Mouse (Mus musculus) liver, adult 2 months (tissue): ENCODE measurements around the gene Prdx2.

Source experiments
- CTCF ChIP-seq: fragments of 200-500 bp; IDR thresholded peaks from 2 replicates; pipeline ENCODE4 v1.5.1; 2011; ENCODE audit warnings: low read depth, low read length, control low read depth
- POLR2A ChIP-seq: fragments of 200-500 bp; IDR thresholded peaks from 2 replicates; pipeline ENCODE4 v1.6.1; 2011; ENCODE audit warnings: low read length, control low read depth; ENCODE audit not compliant: insufficient read depth; ENCODE audit errors: extremely low read depth

DNA sequence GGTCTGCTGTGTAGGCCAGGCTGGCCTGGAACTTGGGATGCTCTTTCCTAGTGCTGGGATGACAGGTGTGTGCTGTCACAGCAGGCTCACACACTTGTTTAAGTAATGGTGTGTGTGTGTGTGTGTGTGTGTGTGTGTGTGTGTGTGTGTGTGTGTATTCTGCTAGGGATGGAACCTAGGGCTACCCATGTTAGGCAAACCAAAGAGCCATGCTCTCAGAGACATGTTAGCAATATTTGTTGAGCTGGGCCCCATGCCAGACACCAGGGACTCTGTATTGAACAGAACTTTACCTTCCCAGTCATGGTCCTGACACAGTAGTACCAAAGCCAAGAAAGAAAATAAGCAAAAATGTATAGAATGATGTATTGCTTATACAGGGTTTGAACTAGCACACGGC is 41.9 kb upstream of the Prdx2 start:
- TF ChIP-seq POLR2A (no peak), CTCF (no peak)
